Mouse (Mus musculus) heart, adult 2 months (tissue): ENCODE results near the gene Tcf7l2.

Experiments used
- CTCF ChIP-seq: fragments of 200-600 bp; IDR thresholded peaks from 2 replicates; pipeline ENCODE4 v1.8.1; 2022; ENCODE audit warnings: antibody characterized with exemption, mild to moderate bottlenecking, moderate library complexity
- POLR2A ChIP-seq: fragments of 200-500 bp; IDR thresholded peaks from 2 replicates; pipeline ENCODE4 v1.6.1; 2011; ENCODE audit warnings: mild to moderate bottlenecking, low read depth, low read length, control low read depth; ENCODE audit not compliant: insufficient read depth

DNA sequence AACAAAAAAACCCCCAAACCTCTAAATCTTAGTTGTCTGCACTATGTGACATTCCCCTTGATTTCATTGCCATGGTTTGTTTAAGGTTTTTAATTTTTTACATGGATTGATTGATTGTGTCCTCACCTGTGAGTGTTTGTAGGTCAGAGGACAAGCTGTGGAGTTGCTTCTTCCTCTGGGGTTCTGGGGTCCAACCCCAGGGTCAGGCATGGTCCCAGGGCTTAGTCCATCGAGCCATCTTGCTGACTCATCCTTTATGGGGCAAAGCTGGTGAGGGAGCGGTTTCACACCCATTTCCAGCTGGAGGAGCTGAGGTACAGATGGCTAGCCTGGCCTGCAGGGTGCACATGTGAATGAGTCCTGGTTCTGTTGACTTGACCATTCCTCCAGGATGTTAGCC, 66.7 kb downstream of the Tcf7l2 start:
- TF ChIP-seq CTCF (no peak), POLR2A (no peak)
